Mouse (Mus musculus): Measurements from ENCODE around the gene Gm29666.
"Not testable (repeated sequence)": the region's sequence is repeated elsewhere in the genome, so short reads cannot be mapped to it uniquely, and the experiment has no call there.

Gm29666 gene

GRCm38 (mm10) chr15:84903843-84904385 lies 15.9 kb downstream of the Gm29666 start:
- DNase-seq (ENCODE audit: low spot score): no peak

- DNase-seq (ENCODE audit: low spot score): no peak
Observed at GRCm38 (mm10) chr15:84898077-84898476, 21.8 kb downstream of the Gm29666 start.

GRCm38 (mm10) chr15:84896664-84897063 lies 23.2 kb downstream of the Gm29666 start:
- no peak for DNase-seq (ENCODE audit: low spot score)

GRCm38 (mm10) chr15:84896216-84896615 lies 23.6 kb downstream of the Gm29666 start:
- DNase-seq (ENCODE audit: low spot score): not testable (repeated sequence)

GRCm38 (mm10) chr15:84891658-84892057 lies 28.2 kb downstream of the Gm29666 start:
- DNase-seq (ENCODE audit: low spot score): peak; percentile 48

GRCm38 (mm10) chr15:84891246-84891645 lies 28.6 kb downstream of the Gm29666 start:
- DNase-seq (ENCODE audit: low spot score): no peak

DNA sequence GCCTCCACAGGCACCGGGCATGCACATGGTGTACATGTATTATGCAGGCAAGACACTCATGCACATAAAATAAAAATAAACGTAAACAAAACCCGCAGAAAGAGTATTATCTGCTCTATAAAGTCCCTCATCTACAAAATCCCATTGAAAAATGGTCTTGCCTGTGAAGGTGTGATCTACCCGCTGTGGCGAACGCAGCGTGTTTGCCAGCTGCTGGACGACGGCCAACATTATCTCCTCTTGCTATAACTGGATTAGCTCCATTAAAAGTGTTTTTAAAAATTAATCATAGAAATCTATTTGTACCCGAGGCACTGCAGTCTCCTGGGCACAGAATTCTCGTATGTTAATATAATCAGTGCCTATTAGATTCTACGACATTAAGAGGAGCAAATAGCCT lies 31.8 kb downstream of the Gm29666 start:
- DNase-seq (ENCODE audit: low spot score): no peak

GRCm38 (mm10) chr15:84877029-84877815 lies 42.6 kb downstream of the Gm29666 start:
- DNase-seq (ENCODE audit: low spot score): no peak

- DNase-seq (ENCODE audit: low spot score): no peak
Observed at GRCm38 (mm10) chr15:84873867-84874266, 46.0 kb downstream of the Gm29666 start.

DNA sequence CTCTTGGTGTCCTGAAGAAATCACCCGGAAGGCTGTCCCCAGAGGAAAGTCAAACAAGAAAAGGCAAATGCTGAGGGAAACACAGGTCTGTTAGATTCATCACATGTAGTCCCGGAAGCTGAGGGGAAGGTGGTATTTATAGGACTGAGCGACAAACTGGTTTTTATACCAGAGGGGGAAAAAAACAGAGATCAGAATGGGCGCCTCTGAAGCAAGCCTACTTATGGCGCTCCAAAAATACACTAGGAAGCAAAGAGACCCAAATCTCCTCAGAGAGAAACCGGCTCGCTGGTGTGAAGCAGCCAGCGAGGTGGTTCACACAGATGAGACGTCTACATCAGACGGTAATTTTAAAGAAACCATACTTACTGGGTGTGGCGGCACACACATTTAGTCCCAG lies 46.8 kb downstream of the Gm29666 start:
- DNase-seq (ENCODE audit: low spot score): no peak

DNA sequence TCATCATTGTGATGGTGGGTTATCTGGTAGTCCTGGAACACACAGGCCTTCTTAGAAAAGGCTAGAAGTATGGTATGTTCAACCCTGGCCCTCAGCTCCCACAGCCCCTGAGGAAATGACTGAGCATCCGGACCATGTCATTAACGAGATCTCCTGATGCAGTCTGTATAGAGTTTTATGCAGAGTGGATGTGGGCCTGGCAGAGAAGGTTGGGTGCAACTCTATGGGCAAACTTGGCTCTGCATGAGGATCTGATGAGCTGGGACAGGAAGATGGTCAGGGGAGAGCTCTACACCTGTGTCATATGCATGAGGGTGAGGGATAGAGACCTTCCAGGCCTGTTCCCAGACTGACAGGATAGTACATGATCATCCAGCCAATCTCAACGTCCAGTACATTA lies 48.0 kb downstream of the Gm29666 start:
- DNase-seq (ENCODE audit: low spot score): no peak

DNA sequence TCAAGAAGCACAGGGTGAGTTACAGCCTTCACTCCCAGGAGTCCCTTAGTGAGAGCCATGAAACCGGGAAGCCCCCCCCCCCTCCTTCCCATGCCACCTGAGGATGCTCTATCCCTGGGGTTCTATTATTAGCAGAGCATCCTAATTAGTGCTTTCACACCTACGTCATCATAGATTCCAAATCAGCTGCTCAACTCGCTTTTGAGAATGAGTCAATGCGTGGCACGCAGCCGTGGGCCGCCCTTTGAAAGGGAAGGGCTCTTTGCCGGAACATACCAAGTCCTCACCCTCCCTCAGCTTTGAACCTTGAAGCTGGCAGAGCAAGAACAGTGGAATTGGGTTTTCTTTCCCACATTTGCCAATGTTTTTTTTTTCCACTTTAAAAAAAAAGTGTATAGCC lies 57.9 kb downstream of the Gm29666 start:
- DNase-seq (ENCODE audit: low spot score): no peak

Measured in c-Kit-positive CD71-positive TER-119-positive erythroid progenitor cells, embryonic 14.5 days (primary cell).